Mouse (Mus musculus) bone marrow macrophage, adult 2 months (primary cell): ENCODE measurements around the gene Rpgrip1l.

Experiments used
- CTCF ChIP-seq: IDR thresholded peaks from 2 replicates; pipeline ENCODE4 v1.5.1; 2012; ENCODE audit warnings: low read depth, mild to moderate bottlenecking, low read length, moderate library complexity
- POLR2A ChIP-seq: IDR thresholded peaks from 2 replicates; pipeline ENCODE4 v1.6.1; 2012; ENCODE audit warnings: mild to moderate bottlenecking, low read depth, low read length, borderline replicate concordance

GRCm38 (mm10) chr8:91196661-91197060, 116.4 kb downstream of the Rpgrip1l start:
- TF ChIP-seq CTCF = no peak
- TF ChIP-seq POLR2A = no peak
